Mouse (Mus musculus): ENCODE results near the gene OR5BS1P.
A peak's percentile ranks its signal among the peaks of the same experiment; 100 is the strongest.

- TF ChIP-seq CTCF (IDR thresholded peaks at IDR 0.05; ENCODE audit: extremely low read depth, insufficient read depth, low read length) (peak; percentile 32; the same call in 1 of the 2 replicates), POLR2A (IDR thresholded peaks at IDR 0.05; ENCODE audit: extremely low read depth, insufficient read depth, low read length) (no peak)
Observed at GRCm38 (mm10) chr15:98475382-98475781, 5.7 kb downstream of the OR5BS1P start.

Measured in cortical plate, adult 2 months (tissue).